Mouse (Mus musculus) naive thymus-derived CD4-positive, alpha-beta T cell, adult 2 months (primary cell): Measurements from ENCODE around the gene Slc25a10.
"Not testable (repeated sequence)": the region's sequence is repeated elsewhere in the genome, so short reads cannot be mapped to it uniquely, and the experiment has no call there.

ENCODE experiments used
- DNase-seq: peaks from one replicate; pipeline ENCODE4 v3.0.0-alpha.2; 2011; ENCODE audit warnings: low read depth

Gene Slc25a10

DNA sequence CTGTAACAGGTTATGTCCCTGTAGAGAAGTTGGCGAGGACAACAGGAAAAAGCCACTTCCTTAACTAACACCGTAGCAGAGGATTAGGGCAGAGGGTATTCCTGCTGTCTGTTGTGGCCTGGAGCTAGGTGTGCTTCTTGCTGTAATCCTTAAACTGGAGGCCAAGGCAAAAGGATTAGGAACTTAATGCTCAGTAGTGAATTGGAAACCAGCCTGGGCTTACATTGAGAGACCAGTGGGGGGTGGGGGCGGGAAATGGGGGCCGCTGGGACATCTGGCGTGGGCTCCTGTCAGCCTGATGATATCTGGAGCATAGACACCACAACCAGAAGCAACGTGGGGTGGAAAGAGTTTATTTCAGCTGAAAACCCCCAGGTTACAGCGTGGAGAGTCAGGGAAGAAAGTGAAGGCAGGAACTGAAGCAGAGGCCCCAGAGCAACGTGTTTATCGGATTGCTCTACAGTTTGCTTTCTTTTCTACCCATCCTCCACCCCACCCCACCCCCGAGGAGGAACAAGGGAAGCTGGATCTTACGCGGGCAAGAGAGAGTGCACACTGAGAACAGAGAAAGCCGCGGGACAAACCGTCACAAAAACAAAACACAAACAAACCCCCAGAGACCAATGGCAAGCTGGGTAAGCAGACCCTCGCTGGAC is 18.9 kb downstream of the Slc25a10 start:
- peak; percentile 68 for DNase-seq

DNA sequence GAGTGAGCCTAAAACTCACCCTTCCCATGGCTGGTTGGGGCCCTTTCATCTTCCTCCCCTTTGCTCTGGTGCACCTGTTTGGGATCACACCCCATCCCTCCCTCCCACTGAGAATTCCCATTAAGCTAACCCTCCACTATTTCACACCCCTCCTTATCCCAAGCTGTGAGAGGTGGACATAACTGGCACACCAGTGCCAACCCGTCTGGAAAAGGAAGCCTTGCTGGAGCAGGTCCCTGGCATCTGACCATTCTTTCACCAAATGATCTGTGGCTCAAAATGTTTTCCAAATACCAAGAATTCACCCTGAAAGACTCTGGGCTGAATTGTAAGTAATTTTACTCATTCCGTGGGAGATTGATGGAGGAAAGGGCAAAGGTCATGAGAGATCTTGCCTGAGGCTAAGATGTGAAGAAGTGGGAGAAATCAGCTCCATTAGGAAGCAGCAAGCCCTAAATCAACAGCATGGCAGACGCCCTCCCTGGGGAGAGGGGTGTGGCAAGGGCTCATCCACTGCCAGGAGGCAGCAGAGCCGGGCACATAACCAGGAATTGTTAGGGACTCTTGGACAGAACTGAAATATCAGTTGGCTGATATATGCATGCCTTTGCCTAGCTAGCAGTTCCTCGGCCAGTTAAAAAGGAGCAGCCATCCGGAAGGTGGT is 21.3 kb downstream of the Slc25a10 start:
- no peak for DNase-seq

- DNase-seq, result not testable (repeated sequence)
These were observed 22.6 kb downstream of the Slc25a10 start for GRCm38 (mm10) chr11:120514262-120514661.

DNA sequence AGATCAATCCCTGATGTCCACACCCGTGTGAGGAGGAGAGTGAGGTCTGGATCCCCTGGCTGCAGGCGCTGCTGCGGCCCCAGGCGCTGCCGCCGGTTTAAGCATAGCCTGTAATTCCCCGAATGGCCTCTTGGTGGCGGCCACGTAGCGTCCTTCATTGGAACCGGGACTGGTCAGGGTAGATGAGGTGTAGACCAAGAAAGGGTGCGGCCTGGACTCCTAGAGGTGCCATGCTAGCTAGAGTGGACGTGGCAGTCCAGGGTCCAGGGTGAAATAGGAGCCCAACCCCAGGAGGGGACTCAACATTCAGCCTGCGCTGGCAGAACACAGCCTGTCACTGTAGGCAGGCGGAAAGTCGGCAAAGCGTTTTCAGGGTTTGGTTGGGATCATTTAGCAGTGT is 24.0 kb downstream of the Slc25a10 start:
- peak; percentile 86 for DNase-seq

DNA sequence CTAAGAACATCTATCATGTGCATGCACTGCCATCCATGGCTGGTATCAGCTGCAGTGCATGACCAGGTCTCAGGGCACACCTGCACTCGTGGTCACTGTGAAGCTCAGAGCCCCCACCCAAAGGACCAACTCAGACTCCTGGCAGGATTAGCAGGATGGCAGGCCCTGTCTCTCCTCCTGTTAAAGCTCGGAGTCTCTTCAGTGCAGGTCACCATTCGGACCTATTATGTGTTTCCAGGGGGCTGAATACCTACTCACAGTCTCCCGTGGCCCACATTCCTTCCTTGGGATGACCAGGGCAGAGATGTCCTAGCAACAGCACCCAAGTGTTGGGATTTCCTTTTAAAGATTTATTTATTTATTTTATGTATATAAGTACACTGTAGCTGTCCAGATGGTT is 25.5 kb downstream of the Slc25a10 start:
- DNase-seq, result no peak

- no peak for DNase-seq
These were observed 26.4 kb downstream of the Slc25a10 start for GRCm38 (mm10) chr11:120518027-120518426.

- no peak for DNase-seq
These were observed 26.9 kb downstream of the Slc25a10 start for GRCm38 (mm10) chr11:120518558-120518957.

DNA sequence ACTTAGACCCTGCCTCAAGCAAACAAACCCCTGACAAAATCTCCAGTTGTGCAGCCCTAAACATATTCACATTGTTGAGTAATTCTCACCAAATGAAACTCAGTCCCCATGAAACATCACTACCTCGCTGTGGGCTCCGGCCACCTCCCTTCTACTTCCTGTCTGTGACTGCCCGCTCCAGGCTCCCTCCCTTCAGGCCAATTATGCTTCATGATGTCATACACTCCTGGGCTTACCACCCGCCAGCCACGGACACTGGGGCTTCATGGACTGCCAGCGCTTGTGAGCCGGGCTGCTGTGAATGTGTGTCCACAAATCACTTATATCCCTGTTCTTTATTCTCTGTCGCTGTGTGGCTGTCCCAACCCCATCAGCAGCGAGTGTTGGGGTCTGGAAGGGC is 28.1 kb downstream of the Slc25a10 start:
- DNase-seq, result no peak

DNA sequence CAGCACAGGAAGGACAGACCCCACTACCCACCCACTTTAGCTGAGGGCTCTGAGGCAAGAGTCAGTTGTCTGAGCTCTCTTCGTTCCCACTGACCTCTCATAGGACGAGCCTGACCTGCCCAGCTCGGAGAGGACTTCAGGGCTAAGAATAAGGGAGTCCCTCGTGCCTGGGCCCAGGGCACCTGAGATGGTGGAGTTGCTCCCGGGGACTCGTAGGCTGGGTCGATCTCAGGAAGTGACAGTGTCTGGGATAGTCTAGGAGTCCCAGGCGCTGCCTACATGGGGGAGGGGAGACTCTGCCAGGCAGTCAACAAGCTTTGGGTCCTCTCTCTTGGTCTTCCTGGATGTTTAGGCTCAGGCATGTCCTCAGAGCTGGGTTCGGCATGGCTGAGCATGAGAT is 28.9 kb downstream of the Slc25a10 start:
- no peak for DNase-seq

GRCm38 (mm10) chr11:120520967-120521540 is 29.4 kb downstream of the Slc25a10 start:
- no peak for DNase-seq

GRCm38 (mm10) chr11:120522581-120522980 is 30.9 kb downstream of the Slc25a10 start:
- no peak for DNase-seq

DNA sequence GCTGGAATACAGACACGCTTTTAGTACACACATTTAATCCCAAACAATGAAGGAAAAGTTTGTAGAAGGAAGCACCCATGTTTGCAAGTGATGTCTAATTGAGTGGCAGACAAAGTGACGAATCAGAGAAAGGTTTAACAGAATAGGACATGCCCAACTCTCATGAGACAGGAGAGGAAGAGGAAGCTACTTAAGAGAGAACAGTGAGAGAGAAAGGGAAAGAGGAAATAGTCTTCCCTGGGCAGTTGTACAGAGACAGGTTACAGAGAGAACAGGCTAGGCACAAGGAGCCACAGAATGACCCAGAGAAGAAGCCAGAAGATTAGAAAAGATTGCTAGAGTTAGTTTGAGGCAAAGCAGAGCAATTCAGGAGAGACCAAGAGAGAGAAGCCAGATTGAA is 34.3 kb downstream of the Slc25a10 start:
- DNase-seq, result no peak

DNA sequence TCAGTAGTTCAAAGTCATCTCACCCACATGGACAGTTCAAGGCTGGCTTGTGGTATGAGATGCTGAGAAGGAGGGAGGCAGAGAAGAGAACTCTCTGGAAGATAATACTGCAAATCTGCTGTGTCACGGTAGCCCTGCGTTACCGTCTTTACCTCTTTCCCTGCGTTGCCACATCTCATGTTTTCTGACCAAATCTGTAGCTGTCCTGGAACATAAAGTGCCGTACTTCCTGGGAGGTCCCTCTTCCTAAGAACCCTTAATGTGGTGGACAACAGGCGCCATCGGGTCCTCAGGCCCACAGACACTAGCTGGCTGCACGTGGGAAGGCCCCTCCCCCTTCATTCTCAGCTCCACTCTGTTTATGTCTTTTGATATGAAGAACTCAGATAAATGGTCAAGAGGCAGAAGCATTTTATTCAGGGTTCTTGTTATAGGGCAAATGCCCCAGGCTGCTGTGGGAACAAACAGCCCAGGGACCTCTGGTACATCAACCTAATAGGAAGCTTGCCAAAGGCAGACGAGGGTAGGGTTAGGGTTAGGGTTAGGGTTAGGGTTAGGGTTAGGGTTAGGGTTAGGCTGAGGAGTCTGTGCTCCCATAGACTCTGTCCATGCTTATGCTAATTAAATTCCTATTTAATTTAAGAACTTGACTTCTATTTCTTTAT is 36.2 kb downstream of the Slc25a10 start:
- DNase-seq, result no peak

DNA sequence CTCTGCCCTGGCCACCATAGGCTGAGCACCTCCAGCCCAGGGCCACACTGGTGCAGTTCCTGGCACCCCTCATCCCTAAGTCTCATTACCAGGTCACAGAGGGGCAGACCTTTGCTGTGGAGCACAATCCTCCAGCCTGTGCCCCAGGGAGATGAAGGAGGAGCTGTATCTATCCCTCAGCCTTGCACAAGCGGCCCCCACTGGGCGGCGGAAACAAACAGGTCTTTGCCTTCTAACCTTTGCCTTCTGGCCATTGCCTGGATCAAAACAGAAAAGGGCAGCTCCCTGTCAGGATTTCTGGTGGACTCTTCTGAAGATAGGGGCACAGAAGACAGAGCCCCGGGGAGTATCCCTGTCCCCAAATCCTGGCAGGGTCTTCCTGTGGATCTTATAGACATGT is 37.3 kb downstream of the Slc25a10 start:
- DNase-seq, result no peak

GRCm38 (mm10) chr11:120530085-120530964 is 38.7 kb downstream of the Slc25a10 start, which contains the start of gene Gcgr:
Gcgr (plus strand) TSS chr11:120530699.
- DNase-seq, result no peak

DNA sequence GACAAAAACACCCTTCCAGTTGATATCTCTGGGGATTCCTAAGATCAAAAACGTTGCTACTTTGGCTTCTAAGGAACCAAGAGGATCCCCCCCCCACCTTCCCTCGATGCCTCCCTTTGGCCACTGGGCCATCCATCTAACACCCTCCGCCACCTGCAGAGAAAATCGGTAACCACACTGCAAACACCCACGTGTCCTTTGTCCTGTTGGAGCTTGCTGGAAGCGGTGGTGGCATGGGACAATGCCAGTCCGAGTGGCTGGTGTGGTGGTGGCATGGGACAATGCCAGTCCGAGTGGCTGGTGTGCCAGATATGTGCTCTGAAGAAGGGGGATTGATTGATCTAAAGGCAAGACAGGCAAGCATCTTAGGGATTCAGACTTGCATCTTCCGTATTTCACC is 40.0 kb downstream of the Slc25a10 start:
- DNase-seq, result no peak

- DNase-seq, result no peak
These were observed 42.5 kb downstream of the Slc25a10 start for GRCm38 (mm10) chr11:120534093-120534492.

DNA sequence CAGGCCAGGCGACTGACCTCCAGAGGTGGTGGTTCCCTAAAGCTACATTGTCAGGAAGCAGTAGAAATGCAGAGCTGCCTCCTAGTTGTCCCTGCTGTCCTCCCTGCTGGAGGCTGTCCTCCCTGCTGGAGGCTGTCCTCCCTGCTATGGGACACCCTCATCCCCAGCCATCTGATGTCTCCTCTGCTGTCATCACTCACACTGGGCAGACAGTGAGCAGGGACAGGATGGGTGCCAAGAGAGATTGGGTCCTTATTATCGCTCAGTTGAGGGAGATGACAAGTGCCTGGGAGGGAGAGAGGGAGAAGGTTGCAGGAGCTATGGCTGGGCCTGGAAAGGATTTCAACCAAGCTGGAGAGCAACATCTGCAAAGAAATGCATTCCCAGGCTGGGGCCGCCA is 43.5 kb downstream of the Slc25a10 start:
- DNase-seq, result no peak

GRCm38 (mm10) chr11:120535804-120536203 is 44.2 kb downstream of the Slc25a10 start:
- no peak for DNase-seq

- DNase-seq, result no peak
These were observed 46.8 kb downstream of the Slc25a10 start for GRCm38 (mm10) chr11:120538485-120538884.

DNA sequence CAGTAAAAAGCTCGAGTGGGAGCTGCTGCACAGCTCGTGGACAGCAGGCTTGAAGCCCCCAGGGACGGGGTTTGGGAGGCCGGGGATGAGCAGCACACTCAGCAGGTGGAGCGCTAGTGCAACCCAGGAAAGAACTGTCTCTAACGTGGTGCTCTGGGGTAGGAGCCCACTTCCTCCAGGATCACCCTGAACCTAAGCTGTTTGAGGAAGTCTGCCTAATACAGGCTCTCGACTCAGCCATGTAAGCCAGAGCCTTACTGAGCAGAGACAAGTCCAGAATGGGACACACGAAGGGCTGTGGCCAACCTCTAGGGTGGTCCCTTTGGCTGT is 47.3 kb downstream of the Slc25a10 start:
- DNase-seq, result no peak
